Mouse (Mus musculus) lung, embryonic 16.5 days (tissue): Measurements from ENCODE around the gene Rassf2. TPM values are rescaled to one million over a fixed set of nuclear protein-coding genes. Genes with fewer than 3 reads are reported as not detected.

Experiments used
- ATAC-seq: fragments of 200-750 bp; cut with Nextera tagmentation; 2 replicates; pipeline ENCODE4 v1.8.0; 2017; ENCODE audit warnings: low read depth, mild to moderate bottlenecking, moderate library complexity
- H3K27ac ChIP-seq: fragments of 300-500 bp; sonication (generic); 2 replicates; pipeline ENCODE4 v1.5.1; 2014; ENCODE audit warnings: mild to moderate bottlenecking, control low read depth, low read length
- H3K27me3 ChIP-seq: fragments of 300-500 bp; sonication (generic); 2 replicates; pipeline ENCODE4 v1.6.1; 2014; ENCODE audit warnings: low read depth, low read length, mixed read lengths; ENCODE audit not compliant: control insufficient read depth, insufficient read depth
- H3K36me3 ChIP-seq: fragments of 300-500 bp; sonication (generic); 2 replicates; pipeline ENCODE4 v1.6.1; 2014; ENCODE audit warnings: low read length; ENCODE audit not compliant: control insufficient read depth, insufficient read depth
- H3K4me1 ChIP-seq: fragments of 300-500 bp; sonication (generic); replicated peaks from 2 replicates; pipeline ENCODE4 v1.6.1; 2014; ENCODE audit warnings: low read length, mixed read lengths; ENCODE audit not compliant: control insufficient read depth, insufficient read depth
- H3K4me2 ChIP-seq: fragments of 300-500 bp; sonication (generic); 2 replicates; pipeline ENCODE4 v1.6.1; 2014; ENCODE audit warnings: low read depth, low read length, control low read depth
- H3K4me3 ChIP-seq: fragments of 300-500 bp; sonication (generic); 2 replicates; pipeline ENCODE4 v1.5.1; 2014; ENCODE audit warnings: mild to moderate bottlenecking, low read length, control low read depth
- H3K9ac ChIP-seq: fragments of 300-500 bp; sonication (generic); 2 replicates; pipeline ENCODE4 v1.6.1; 2014; ENCODE audit warnings: low read length, control low read depth
- H3K9me3 ChIP-seq: fragments of 300-500 bp; sonication (generic); 2 replicates; pipeline ENCODE4 v1.6.1; 2016; ENCODE audit warnings: low read length; ENCODE audit not compliant: control insufficient read depth
- WGBS: fragments of 180-500 bp; shearing (Covaris S2); extraction: QIAGEN DNeasy Blood & Tissue Kit; methylation state at CpG from one replicate; pipeline ENCODE4 v1.1.7; 2014; 5-methylcytosine and 5-hydroxymethylcytosine counted together
- polyA plus RNA-seq: library from polyadenylated mRNA; unstranded; fragments of >200 nt; fragmentation: Nextera tagmentation; extraction: Ambion mirVana; gene quantifications from 2 replicates; pipeline ENCODE4 v1.2.1, GENCODE M21; 2015

The Rassf2 gene
- polyA plus RNA-seq, 1 experiment from 2014 or later, result 14.6 TPM

DNA sequence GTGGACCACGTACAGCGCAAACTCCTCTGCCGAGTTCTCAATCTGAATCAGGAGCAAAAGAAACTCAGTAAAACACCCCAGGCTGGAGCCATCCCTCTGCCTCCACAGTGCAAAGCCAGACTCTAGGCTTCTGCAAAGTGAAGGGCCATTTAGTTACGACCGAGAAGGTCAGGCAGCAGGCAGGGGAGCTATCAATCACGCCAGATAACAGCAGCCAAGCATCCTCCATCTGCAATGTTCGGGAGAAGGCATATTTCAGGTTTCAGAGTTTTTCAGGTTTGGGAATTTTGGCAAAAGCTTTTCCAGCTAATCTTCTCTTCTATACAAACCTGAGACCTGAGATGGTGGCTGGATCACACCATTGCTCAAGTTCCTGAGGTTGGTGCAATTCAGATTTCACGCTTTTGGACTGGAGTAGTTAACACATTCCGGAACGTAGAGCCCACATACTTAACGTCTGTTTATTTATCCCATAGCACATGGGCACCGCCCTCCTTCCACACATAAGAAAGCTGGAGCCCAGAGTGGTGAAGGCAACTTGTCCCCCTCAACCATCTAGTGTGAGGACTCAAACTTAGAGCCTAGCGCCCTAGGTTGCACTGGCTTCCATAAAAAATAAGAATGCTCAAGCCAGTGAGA is 28.2 kb downstream of the Rassf2 start:
- H3K4me3 ChIP-seq, result no peak overlapping the region
- peak; percentile 8; the same call in 1 of the 2 replicates for ATAC-seq
- no peak overlapping the region for H3K4me2 ChIP-seq
- H3K27me3 ChIP-seq, result no peaks in the 10 kb centered on the region
- no peak overlapping the region for H3K9ac ChIP-seq
- no peaks in the 10 kb centered on the region for H3K9me3 ChIP-seq
- H3K36me3 ChIP-seq, result no peaks in the 10 kb centered on the region
- peaks cover 30% of the 10 kb centered on the region for H3K4me1 ChIP-seq
- WGBS, result 37% methylated on average over 13 of the region's 13 CpGs
- peak overlapping the region; percentile 35 for H3K27ac ChIP-seq

DNA sequence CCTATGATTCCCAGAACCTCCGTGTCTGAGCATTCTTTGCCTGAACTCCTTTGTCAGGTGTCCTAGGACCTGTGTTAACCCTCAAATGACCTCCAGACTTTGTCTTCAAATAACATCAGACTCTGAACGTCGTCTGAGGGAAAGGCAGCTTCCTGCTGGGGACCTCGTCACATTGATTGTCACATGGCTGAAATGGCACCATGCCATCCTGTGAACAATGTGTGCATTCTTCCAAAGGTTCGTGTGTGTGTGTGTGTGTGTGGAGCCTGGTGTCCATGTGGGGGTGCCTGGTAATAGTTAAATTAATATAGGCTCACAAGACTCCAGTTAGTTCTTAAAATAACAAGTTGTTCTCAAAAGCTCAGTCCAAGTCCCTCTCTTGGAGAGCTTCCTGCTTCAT is 32.7 kb downstream of the Rassf2 start:
- Histone ChIP-seq H3K27me3 (no peaks in the 10 kb centered on the region), H3K4me2 (no peak overlapping the region), H3K36me3 (no peaks in the 10 kb centered on the region), H3K9ac (no peak overlapping the region), H3K9me3 (no peaks in the 10 kb centered on the region), H3K27ac (no peak overlapping the region), H3K4me1 (peaks cover 17% of the 10 kb centered on the region), H3K4me3 (no peak overlapping the region)
- 24% methylated on average over 5 of the region's 5 CpGs for WGBS
- no peak for ATAC-seq

DNA sequence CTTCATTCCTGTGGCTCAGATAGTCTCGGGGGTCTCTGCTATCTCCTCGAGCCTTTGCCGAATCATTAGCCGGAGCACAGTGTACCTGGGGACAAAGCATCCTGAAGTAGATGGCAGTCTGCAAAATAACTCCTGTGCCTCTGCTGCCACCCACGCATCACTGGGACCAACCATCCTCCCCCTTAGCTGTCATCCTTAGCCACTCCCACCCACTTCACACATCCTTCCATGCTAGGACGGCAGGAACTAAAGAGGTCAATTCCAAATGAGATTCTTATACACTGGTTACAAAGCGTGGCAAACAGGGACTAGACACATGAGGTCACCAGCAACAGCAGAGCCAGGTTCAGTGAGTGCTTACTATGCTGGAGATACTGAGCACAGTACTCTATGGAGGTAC is 33.7 kb downstream of the Rassf2 start:
- H3K27me3 ChIP-seq, result no peaks in the 10 kb centered on the region

GRCm38 (mm10) chr2:131995742-131996141 is 34.3 kb downstream of the Rassf2 start:
- Histone ChIP-seq H3K27me3 (no peaks in the 10 kb centered on the region), H3K4me3 (no peak overlapping the region), H3K4me1 (peaks cover 15% of the 10 kb centered on the region), H3K27ac (no peak overlapping the region), H3K36me3 (no peaks in the 10 kb centered on the region), H3K9me3 (no peaks in the 10 kb centered on the region), H3K4me2 (no peak overlapping the region), H3K9ac (no peak overlapping the region)
- no peak for ATAC-seq
- 78% methylated on average over 12 of the region's 12 CpGs for WGBS

More for the DNA sequence above, 33.7 kb downstream of the Rassf2 start:
- Histone ChIP-seq H3K4me1 (peaks cover 15% of the 10 kb centered on the region), H3K27ac (no peak overlapping the region), H3K36me3 (no peaks in the 10 kb centered on the region), H3K4me2 (no peak overlapping the region), H3K4me3 (no peak overlapping the region), H3K9me3 (no peaks in the 10 kb centered on the region), H3K9ac (no peak overlapping the region)
- ATAC-seq, result no peak
- WGBS, result 69% methylated on average over 7 of the region's 7 CpGs

DNA sequence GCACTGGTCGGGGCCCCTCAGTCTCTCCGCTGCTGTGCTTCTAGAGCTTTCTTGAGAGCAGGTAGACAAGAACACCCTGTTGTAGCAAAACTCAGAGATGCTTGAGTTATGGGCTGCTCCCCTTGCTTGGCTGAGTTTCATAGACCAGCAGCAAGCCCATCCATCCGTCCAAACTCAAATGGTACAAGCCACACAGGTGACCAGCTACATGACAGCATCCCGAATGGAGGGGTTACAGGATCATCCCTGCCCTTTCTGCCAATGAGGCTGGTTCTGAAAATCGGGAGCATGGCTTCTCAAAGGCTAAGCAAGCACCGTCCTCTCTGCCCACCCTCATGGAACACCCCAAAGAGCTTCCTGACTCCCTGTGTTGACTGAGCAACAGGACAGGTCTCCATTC is 35.1 kb downstream of the Rassf2 start:
- H3K4me1 ChIP-seq, result peaks cover 15% of the 10 kb centered on the region
- WGBS, result 85% methylated on average over 6 of the region's 6 CpGs
- no peak overlapping the region for H3K9ac ChIP-seq
- H3K4me3 ChIP-seq, result no peak overlapping the region
- ATAC-seq, result no peak
- no peaks in the 10 kb centered on the region for H3K9me3 ChIP-seq
- no peak overlapping the region for H3K27ac ChIP-seq
- no peak overlapping the region for H3K4me2 ChIP-seq
- no peaks in the 10 kb centered on the region for H3K36me3 ChIP-seq
- no peaks in the 10 kb centered on the region for H3K27me3 ChIP-seq

DNA sequence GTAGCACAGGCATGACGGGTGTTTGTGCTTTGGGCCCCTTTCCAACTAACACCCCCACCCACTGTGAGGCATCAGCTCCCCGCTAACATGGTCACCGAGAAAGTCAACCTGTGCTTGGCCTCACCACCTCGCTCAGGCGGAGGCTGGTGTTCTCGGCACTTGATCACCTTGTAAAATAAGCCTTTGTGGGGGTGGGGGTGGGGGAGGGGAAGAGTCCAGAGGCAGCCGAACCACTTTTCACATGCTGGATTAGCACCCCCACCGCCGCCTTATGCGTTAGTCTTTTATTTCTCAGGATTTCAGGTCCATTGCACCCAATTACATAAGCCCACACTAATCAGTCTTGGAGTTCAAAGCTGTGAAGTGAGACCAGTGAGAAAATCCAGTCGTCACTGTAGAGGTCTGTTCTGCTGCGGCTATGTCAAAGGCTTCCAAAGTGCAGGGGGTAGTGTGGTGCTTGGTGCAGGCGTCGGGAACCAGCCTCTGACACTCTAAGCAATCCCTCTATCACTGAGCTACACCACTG is 36.4 kb downstream of the Rassf2 start:
- Histone ChIP-seq H3K27ac (no peak overlapping the region), H3K4me2 (no peak overlapping the region), H3K4me3 (no peak overlapping the region), H3K9me3 (no peaks in the 10 kb centered on the region), H3K9ac (no peak overlapping the region), H3K36me3 (no peaks in the 10 kb centered on the region), H3K27me3 (no peaks in the 10 kb centered on the region), H3K4me1 (peaks cover 15% of the 10 kb centered on the region)
- 30% methylated on average over 14 of the region's 14 CpGs for WGBS
- peak; percentile 49; the same call in 1 of the 2 replicates for ATAC-seq

DNA sequence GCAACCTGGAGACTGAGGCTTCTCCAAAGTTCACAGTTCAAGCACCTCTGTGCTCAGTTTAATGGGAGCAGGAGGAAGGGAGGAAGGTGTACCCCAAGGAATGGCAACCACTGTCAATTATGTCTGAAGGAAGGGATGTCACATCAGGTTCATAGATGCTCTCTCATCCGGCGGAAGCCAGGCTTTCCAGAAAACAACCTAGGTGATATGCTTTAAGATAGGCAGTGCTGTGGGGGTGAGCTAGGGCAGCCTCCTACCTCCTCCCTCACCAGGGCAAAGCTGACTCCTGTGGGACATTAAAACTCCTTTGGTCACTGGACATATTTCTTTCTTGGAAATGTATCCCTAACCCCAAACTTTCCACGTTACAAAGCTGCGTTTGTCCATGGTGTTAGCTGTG is 36.9 kb downstream of the Rassf2 start:
- no peak overlapping the region for H3K27ac ChIP-seq

DNA sequence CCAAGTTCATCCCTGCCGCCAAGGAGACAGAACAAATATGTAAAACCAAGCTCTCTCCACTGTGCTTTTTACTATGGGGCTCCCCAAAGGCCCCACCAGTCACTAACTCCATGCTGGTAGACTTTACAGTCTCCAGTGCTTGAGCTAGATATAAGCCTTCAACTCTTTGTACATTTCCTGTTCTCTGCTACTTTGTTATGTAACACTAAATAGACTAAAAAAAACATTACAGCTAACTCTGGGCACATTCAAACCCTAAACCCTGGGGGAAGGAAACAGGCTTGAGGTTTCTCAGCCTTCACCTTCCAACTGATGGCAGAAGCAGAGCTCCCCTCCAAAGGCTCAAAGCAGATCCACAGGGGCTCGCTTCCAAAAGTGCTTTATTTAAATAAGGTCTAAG is 37.6 kb downstream of the Rassf2 start:
- Histone ChIP-seq H3K4me2 (no peak overlapping the region), H3K9me3 (no peaks in the 10 kb centered on the region), H3K9ac (no peak overlapping the region), H3K4me3 (no peak overlapping the region), H3K36me3 (no peaks in the 10 kb centered on the region), H3K27me3 (no peaks in the 10 kb centered on the region), H3K27ac (no peak overlapping the region), H3K4me1 (peaks cover 14% of the 10 kb centered on the region)
- WGBS, result 74% methylated on average over 2 of the region's 2 CpGs
- ATAC-seq, result no peak

More for the DNA sequence above, 36.9 kb downstream of the Rassf2 start:
- H3K9ac ChIP-seq, result no peak overlapping the region
- WGBS, result 62% methylated on average over 4 of the region's 4 CpGs
- H3K9me3 ChIP-seq, result no peaks in the 10 kb centered on the region
- no peaks in the 10 kb centered on the region for H3K27me3 ChIP-seq
- no peaks in the 10 kb centered on the region for H3K36me3 ChIP-seq
- H3K4me2 ChIP-seq, result no peak overlapping the region
- ATAC-seq, result no peak
- H3K4me3 ChIP-seq, result no peak overlapping the region
- H3K4me1 ChIP-seq, result peaks cover 15% of the 10 kb centered on the region

GRCm38 (mm10) chr2:131988550-131988949 is 41.5 kb downstream of the Rassf2 start:
- no peak overlapping the region for H3K4me2 ChIP-seq
- H3K9ac ChIP-seq, result no peak overlapping the region
- no peaks in the 10 kb centered on the region for H3K36me3 ChIP-seq
- no peak for ATAC-seq
- 61% methylated on average over 2 of the region's 2 CpGs for WGBS
- peaks cover 10% of the 10 kb centered on the region for H3K4me1 ChIP-seq
- no peak overlapping the region for H3K27ac ChIP-seq
- H3K4me3 ChIP-seq, result no peak overlapping the region
- no peaks in the 10 kb centered on the region for H3K27me3 ChIP-seq
- no peaks in the 10 kb centered on the region for H3K9me3 ChIP-seq
